Mouse (Mus musculus): ENCODE results near the gene Stk36. TPM values are rescaled to one million over a fixed set of nuclear protein-coding genes. Genes with fewer than 3 reads are reported as not detected.

The Stk36 gene
- 1 to 10 TPM in 1 of 2 experiments, under 1 TPM in 1; 0.64 to 2.1 TPM for total RNA-seq (2023)

GRCm38 (mm10) chr1:74601267-74601962 is at the start of gene Stk36, which contains the start of gene Rnf25:
Stk36 (plus strand) TSS chr1:74601445.
Rnf25 (minus strand) TSS chr1:74601397.

GRCm38 (mm10) chr1:74587773-74588445 is 13.3 kb upstream of the Stk36 start, which contains the start of the genes Zfp142 and Bcs1l:
Zfp142 (minus strand) TSS chr1:74588246.
Bcs1l (plus strand) TSS chr1:74588289.

GRCm38 (mm10) chr1:74661448-74662195 is 60.4 kb downstream of the Stk36 start, which contains the start of gene Ttll4:
Ttll4 (plus strand) TSS chr1:74661745.

Other genes with a start within 250 kb of the Stk36 start
- not detected for gene Catip, start 239.3 kb upstream of the Stk36 start, total RNA-seq (2023)
- 100 to 1,000 TPM; 174 to 175 TPM for gene Slc11a1, start 226.2 kb upstream of the Stk36 start, total RNA-seq (2023)
- 100 to 1,000 TPM; 149 to 153 TPM for gene Ctdsp1, start 209.9 kb upstream of the Stk36 start, total RNA-seq (2023)
- under 1 TPM in 1 of 2 experiments, not detected in 1; 0.13 TPM for gene Vil1, start 192.1 kb upstream of the Stk36 start, total RNA-seq (2023)
- 10 to 100 TPM; 26.2 to 26.8 TPM for gene Cnot9, start 95.4 kb upstream of the Stk36 start, total RNA-seq (2023)
- under 1 TPM in 1 of 2 experiments, not detected in 1; 0.20 TPM for gene Plcd4, start 58.6 kb upstream of the Stk36 start, total RNA-seq (2023)
- gene Usp37, start 57.2 kb upstream of the Stk36 start, total RNA-seq (2023): 10 to 100 TPM; 17.2 to 19.1 TPM
- 10 to 100 TPM; 18.2 to 24.7 TPM for gene Zfp142, start 13.2 kb upstream of the Stk36 start, total RNA-seq (2023)
- gene Bcs1l, start 13.2 kb upstream of the Stk36 start, total RNA-seq (2023): 1 to 10 TPM; 7.9 to 8.3 TPM
- gene Rnf25, start within 50 bp of the Stk36 start, total RNA-seq (2023): 10 to 100 TPM; 43.7 to 50.1 TPM
- gene Ttll4, start 60.3 kb downstream of the Stk36 start, total RNA-seq (2023): 10 to 100 TPM; 15.2 to 20.1 TPM
- gene Cyp27a1, start 112.1 kb downstream of the Stk36 start, total RNA-seq (2023): 10 to 100 TPM; 33.1 to 41.0 TPM
- gene Prkag3, start 147.8 kb downstream of the Stk36 start, total RNA-seq (2023): not detected
- gene Wnt6, start 170.4 kb downstream of the Stk36 start, total RNA-seq (2023): 1 to 10 TPM; 1.7 to 1.8 TPM
- gene Wnt10a, start 190.1 kb downstream of the Stk36 start, total RNA-seq (2023): not detected

Data from neutrophil, adult 83 days (primary cell).